Mouse (Mus musculus) embryo, embryonic 10.5 days (tissue): Measurements from ENCODE around the gene Slc5a6.
A peak's percentile ranks its signal among the peaks of the same experiment; 100 is the strongest.
"Not testable (repeated sequence)": the region's sequence is repeated elsewhere in the genome, so short reads cannot be mapped to it uniquely, and the experiment has no call there.

ENCODE experiments used
- DNase-seq: peaks from one replicate; pipeline ENCODE4 v3.0.0-alpha.2; 2015; ENCODE audit warnings: low spot score

The Slc5a6 gene

DNA sequence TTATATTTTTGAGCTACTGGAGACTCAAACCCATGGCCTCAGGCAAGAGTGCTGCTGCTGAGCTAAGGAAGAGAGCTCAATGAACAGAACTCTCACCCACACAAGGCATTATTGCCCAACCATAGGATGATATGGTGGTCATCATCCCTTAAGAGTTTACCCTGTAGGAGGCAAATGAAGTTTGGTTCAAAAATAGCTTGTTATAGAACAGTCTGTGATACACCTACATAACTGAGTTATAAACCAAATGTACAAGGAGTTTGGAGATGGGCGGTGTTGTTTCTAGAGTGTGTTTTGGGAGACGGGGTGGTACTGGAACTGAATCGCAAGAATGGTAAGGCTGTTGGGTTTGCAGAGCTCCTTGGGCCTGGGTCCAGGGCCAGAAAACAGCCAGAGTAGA is 21.1 kb upstream of the Slc5a6 start:
- no peak for DNase-seq

DNA sequence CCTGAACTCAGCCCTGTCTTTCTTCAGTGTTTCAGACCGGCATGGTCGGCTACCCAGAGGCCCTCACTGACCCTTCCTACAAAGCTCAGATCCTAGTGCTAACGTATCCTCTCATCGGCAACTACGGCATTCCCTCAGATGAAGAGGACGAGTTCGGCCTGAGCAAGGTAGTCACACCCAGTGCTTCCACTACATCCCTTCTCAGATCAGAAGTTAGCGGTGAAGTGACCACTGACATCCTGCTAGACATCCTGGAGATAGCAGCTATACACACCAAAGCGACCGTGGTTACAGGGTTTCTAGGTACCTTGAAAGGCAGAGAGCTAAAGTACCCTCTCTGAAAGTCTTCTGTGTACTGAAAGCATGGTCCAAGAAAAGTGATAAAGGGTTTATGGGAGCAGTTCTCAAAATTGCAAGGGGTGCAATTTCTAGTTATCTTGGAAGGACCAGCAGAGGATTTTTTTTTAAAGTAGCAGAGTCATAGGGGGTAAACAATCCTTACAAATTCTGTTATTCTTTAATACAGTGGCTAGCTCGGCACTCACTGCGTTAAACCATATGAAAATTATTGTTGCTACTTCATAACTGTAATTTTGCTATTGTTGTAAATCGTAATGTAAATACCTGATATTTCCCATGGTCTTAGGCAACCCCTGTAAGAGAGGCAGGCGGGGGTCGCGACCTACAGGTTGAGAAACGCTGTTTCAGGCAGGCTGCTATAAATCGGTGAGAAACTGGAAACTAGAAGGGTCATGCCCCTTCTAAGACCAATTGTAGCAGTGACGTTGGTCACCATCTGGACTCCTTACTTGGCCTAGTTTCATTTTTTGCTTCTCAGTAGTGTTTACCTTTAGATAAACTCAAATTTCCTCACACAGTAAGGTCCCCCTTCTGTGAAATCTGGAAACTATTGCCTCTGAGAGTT is 6.8 kb upstream of the Slc5a6 start:
- DNase-seq, result peak; percentile 65

- DNase-seq, result peak; percentile 94
Measured at GRCm38 (mm10) chr5:31054261-31055215, 5.8 kb upstream of the Slc5a6 start, which contains the start of gene Cad. TSS of gene Cad (plus strand) at chr5:31054780.

DNA sequence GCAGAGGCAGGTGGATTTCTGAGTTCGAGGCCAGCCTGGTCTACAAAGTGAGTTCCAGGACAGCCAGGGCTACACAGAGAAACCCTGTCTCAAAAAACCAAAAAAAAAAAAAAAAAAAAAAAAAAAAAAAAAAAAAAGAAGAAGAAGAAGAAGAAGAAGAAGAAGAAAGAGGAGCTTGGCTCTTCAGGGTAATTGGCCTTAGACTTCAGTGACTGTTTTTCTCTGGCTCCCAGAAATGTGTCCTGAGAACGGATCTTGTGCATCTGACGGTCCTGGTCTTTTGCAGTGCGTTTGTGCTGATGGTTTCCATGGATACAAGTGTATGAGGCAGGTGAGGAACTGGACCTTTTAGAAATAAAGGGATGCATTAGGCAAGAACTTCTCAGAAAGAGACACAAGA is 5.0 kb upstream of the Slc5a6 start:
- DNase-seq, result not testable (repeated sequence)

GRCm38 (mm10) chr5:31050427-31050826 is 1.7 kb upstream of the Slc5a6 start:
- no peak for DNase-seq

GRCm38 (mm10) chr5:31047848-31048762 is 619 bp downstream of the Slc5a6 start, which contains the start of gene Atraid:
TSS of gene Atraid (plus strand) at chr5:31048312.
- DNase-seq, result peak; percentile 98

- DNase-seq, result no peak
Measured at GRCm38 (mm10) chr5:31047074-31047473, 1.6 kb downstream of the Slc5a6 start.

DNA sequence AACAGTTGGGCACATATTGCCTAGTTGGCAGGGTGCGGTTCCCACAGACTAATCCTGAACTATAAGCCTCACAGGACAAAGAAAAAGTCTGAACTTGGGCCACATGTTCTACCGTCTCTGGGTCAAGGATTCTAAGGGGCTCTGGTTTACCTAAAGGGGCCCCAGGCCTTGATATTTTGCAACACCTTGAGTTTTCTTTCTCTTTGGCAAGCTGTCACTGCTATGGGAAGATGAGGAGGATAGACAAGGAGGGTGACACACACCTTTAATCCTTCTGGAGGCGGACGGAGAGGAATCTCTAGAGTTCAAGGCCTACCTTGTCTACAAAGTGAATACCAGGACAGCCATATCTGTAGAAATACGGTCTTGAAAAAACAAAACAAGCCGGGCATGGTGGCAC is 2.3 kb downstream of the Slc5a6 start:
- DNase-seq, result no peak

GRCm38 (mm10) chr5:31038171-31038845 is 10.4 kb downstream of the Slc5a6 start:
- DNase-seq, result no peak

GRCm38 (mm10) chr5:31036556-31036955 is 12.2 kb downstream of the Slc5a6 start:
- DNase-seq, result not testable (repeated sequence)

GRCm38 (mm10) chr5:31034669-31035068 is 14.1 kb downstream of the Slc5a6 start:
- DNase-seq, result no peak

DNA sequence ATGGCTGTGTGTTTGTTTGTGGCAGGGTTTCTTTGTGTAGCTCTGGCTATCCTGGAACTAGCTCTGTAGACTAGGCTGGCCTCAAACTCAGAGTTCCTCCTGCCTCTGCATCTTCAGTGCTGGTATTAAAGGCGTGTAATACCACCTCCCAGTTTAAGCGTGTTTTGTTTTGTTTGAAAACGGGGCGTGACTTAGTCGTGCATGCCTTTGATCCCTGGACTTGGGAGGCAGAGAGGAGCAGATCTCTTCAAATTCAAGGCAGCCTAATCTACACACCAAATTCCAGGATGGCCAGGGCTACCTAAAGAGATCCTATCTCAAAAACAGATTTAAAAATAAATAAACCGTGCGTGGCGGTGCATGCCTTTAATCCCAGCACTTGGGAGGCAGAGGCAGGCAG is 17.2 kb downstream of the Slc5a6 start:
- no peak for DNase-seq

- DNase-seq, result no peak
Measured at GRCm38 (mm10) chr5:31030926-31031325, 17.8 kb downstream of the Slc5a6 start.

DNA sequence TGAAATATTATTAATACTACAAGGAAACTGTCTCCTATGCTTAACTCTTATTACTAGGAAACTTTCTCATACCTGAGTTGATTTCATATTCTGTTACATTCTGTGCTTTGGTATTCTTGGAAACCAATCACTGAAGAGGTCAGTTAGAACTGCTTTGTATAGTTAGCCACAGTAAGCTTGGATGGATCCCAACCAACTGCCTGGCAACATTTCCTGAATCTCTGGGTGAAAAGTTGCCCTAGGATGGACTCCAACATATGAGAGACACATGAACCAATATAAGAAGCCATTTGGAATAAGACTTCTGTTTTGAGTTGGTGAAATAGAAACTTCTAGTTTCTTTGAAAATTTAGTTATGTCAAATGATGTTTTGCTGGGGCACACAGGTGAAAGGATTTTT is 24.1 kb downstream of the Slc5a6 start:
- DNase-seq, result no peak

DNA sequence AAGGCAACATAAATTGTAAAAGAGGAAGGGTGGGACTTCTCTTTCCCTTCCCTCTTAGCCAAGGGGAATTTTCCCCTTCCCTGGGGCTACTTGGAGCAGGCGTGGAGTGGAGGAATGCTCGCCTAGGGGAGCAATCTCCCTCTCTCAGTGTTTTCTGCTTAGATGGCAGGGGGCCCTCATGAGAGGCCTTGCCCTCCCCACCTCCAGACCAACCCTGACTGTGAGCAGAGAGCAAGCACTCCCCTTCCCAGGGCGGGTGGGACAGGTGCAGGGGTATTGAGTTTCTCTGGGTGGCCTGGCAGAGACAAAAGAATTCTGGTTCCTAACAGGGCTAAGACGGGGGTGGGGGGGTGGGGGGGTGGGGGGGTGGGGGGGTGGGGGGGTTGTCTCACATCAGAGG is 25.5 kb downstream of the Slc5a6 start:
- DNase-seq, result no peak

- no peak for DNase-seq
Measured at GRCm38 (mm10) chr5:31022690-31023089, 26.0 kb downstream of the Slc5a6 start.

- not testable (repeated sequence) for DNase-seq
Measured at GRCm38 (mm10) chr5:31021790-31022189, 26.9 kb downstream of the Slc5a6 start.

- no peak for DNase-seq
Measured at GRCm38 (mm10) chr5:31015913-31016312, 32.8 kb downstream of the Slc5a6 start.

DNA sequence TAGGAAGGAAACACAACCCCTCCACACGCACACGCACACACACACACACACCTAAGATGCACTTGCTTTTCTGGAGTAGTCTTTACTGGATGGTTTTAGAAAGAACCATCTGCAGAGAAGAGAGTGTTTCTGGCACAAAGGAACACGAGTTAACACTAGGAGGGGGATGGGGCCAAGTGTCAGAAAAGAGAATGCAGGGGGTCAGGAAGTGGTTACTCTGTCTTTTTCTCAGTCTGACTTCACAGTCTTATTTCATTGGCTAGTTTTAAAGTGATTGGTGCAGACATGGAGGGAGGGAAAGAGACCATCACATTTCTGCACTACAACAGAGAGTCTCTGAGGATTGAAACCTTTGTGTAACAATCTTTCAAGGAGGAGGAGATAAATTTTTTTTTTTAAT is 36.0 kb downstream of the Slc5a6 start:
- no peak for DNase-seq

DNA sequence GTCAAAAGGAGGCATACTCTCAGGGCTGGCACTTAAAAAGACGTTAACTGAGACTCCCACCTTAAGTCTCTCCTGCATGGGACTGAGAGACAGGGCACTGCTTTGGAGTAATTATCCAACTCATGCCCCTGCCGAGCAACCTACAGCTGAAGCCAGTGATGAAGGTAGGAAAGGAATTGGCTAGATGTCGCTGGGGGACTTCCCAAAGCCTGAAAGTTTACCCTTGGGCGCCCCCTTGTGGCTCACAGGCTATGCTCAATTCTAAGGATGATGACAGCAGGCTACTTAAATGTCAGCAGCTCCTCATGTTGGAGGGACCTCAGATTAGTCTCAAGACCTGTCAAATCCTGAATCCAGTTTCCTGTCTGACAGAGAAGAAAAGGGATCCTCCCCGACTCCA is 44.5 kb downstream of the Slc5a6 start:
- peak; percentile 94 for DNase-seq

GRCm38 (mm10) chr5:31001560-31001959 is 47.2 kb downstream of the Slc5a6 start:
- DNase-seq, result no peak
